Mouse (Mus musculus) lung, postnatal 0 days (tissue): ENCODE data around the gene Gm20765.
"Not testable (repeated sequence)": the region's sequence is repeated elsewhere in the genome, so short reads cannot be mapped to it uniquely, and the experiment has no call there.

Experiments used
- CTCF ChIP-seq: IDR thresholded peaks from 2 replicates; pipeline ENCODE4 v1.5.1; 2016; ENCODE audit warnings: antibody characterized with exemption, mild to moderate bottlenecking
- EP300 ChIP-seq: IDR thresholded peaks from 2 replicates; pipeline ENCODE4 v1.6.1; 2016; ENCODE audit warnings: antibody characterized with exemption, mild to moderate bottlenecking, control low read depth

- not testable (repeated sequence) for TF ChIP-seq CTCF, EP300
Measured at GRCm38 (mm10) chr10:104193742-104194141, 8.4 kb downstream of the Gm20765 start, which contains the start of gene Gm4340.
